Mouse (Mus musculus) gastrocnemius, adult 2 months (tissue): ENCODE results near the gene Pdgfb. TPM values are rescaled to one million over a fixed set of nuclear protein-coding genes. Genes with fewer than 3 reads are reported as not detected.

ENCODE experiments used
- DNase-seq: peaks from one replicate; pipeline ENCODE4 v3.0.0; 2022
- H3K27ac ChIP-seq: fragments of 200-600 bp; 2 replicates; pipeline ENCODE4 v1.8.1; 2022; ENCODE audit warnings: mild to moderate bottlenecking
- H3K4me3 ChIP-seq: fragments of 200-600 bp; 2 replicates; pipeline ENCODE4 v1.8.1; 2022; ENCODE audit warnings: mild to moderate bottlenecking, moderate library complexity
- CTCF ChIP-seq: fragments of 200-600 bp; IDR thresholded peaks from 2 replicates; pipeline ENCODE4 v1.8.1; 2022; ENCODE audit warnings: antibody characterized with exemption, mild to moderate bottlenecking, moderate library complexity
- intact Hi-C: fragments of 180-260 bp; cut with DNase I; formaldehyde crosslinking; loops from one replicate; pipeline ENCODE4 v1.15.1; 2025
- microRNA-seq: library from miRNA; unstranded; fragments of <30 nt; microRNA quantifications from one replicate; pipeline ENCODE4 v1.2.0, GENCODE M21; 2021
- total RNA-seq, 2 experiments: library from RNA; stranded (reverse); gene quantifications; 2 replicates each; pipeline ENCODE4 v1.2.3; 2021

Pdgfb gene
- total RNA-seq, 2 experiments from 2014 or later, result 14.3 to 17.3 TPM

DNA sequence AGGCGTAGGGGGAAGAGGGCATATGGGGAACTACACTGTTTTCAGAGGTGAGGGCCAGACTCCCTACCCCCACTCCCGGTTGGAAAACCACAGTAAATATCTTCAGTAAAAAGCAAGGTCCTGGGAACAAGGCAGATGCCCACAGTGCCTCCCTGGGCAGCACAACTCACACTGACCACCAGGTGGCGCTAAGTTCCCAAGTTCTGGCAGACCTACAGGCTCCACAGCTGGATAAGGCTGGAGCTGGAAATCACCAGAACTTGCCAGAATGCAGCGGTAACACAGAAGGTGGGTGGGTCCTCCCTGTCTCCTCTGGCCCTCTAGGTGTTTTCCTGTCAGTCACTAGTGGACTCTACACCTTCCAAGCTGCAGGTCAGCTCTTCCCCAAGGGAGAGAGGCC, 68.8 kb downstream of the Pdgfb start:
- H3K27ac ChIP-seq, result peak overlapping the region; percentile 48
- DNase-seq, result peak; percentile 93
- intact Hi-C loops, result loop anchor here (1.0 to 10.0 kb wide), 2 partner anchors 131 to 289 kb away; partner anchors contain the start of genes AC140267.1 and Mief1
- TF ChIP-seq CTCF, result no peak; the same call in none of the 2 replicates
- no peak overlapping the region for H3K4me3 ChIP-seq

Small RNA genes within 50 kb of the gene (microRNA-seq; reads per million reads assigned to microRNA genes)
- gene Mir7213, result 5.8 reads per million

Other genes with a start within 250 kb of the Pdgfb start
- gene Dnal4, start 237.1 kb downstream of the Pdgfb start, total RNA-seq, result 1 to 10 TPM; 4.2 to 6.2 TPM
- 1 to 10 TPM in 1 of 2 experiments, under 1 TPM in 1; 0.46 to 1.0 TPM for gene Nptxr, start 210.2 kb downstream of the Pdgfb start, total RNA-seq
- under 1 TPM; 0.22 to 0.38 TPM for gene Npcd, start 180.7 kb downstream of the Pdgfb start, total RNA-seq
- gene Cbx6, start 180.3 kb downstream of the Pdgfb start, total RNA-seq, result 10 to 100 TPM in 1 of 2 experiments, 1 to 10 TPM in 1; 8.4 to 12.6 TPM
- gene Apobec3, start 123.3 kb downstream of the Pdgfb start, total RNA-seq, result 1 to 10 TPM; 2.4 to 2.6 TPM
- 10 to 100 TPM; 18.9 to 19.6 TPM for gene Cbx7, start 43.9 kb downstream of the Pdgfb start, total RNA-seq
- gene Syngr1, start 76.4 kb upstream of the Pdgfb start, total RNA-seq, result 10 to 100 TPM; 46.1 to 46.4 TPM
- 10 to 100 TPM; 38.6 to 51.4 TPM for gene Rpl3, start 76.9 kb upstream of the Pdgfb start, total RNA-seq
- 10 to 100 TPM; 13.0 to 16.1 TPM for gene Tab1, start 118.2 kb upstream of the Pdgfb start, total RNA-seq
- under 1 TPM; 0.61 to 0.78 TPM for gene Mgat3, start 158.7 kb upstream of the Pdgfb start, total RNA-seq
- gene Mief1, start 219.0 kb upstream of the Pdgfb start, total RNA-seq, result 10 to 100 TPM; 20.6 to 24.6 TPM
- gene AC140267.1, start 220.9 kb upstream of the Pdgfb start, total RNA-seq, result 10 to 100 TPM; 10.3 to 12.7 TPM
- 100 to 1,000 TPM; 146 to 171 TPM for gene Atf4, start 240.2 kb upstream of the Pdgfb start, total RNA-seq
- gene Rps19bp1, start 249.3 kb upstream of the Pdgfb start, total RNA-seq, result 10 to 100 TPM; 11.3 to 16.0 TPM